Mouse (Mus musculus) thymus, postnatal 10 days (tissue): ENCODE results near the gene Aspm.

Source experiments
- DNase-seq, 2 experiments: peaks; one replicate each; pipeline ENCODE4 v3.0.0; 2021; ENCODE audit warnings: low spot score in 2 of 2

Aspm gene

DNA sequence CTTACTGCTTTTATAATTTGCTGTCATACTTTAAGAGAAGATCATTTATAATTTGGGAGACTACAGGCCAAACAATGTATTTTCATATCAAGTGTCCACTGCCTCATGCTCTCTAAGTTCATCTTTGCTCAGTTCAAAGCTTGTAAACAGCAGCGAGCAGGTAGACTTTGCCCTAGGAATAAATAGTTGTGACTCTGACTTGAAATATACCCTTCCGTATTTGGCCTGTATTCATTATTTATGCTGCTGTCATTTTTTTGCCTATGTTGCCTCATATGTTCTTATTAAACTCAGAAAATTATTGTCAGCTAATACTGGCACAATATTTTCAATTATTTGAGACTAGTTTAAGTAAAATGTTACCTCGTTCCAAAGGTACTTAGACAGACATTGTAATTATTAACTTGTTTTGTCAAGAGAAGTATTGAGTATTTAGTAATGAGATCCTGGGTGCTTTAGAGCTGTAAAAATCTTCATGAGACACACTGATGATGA lies 46.7 kb downstream of the Aspm start, which contains the start of gene F13b:
Gene F13b (plus strand): TSS at position 445 of the 495 bp plus-strand sequence.
- no peak for DNase-seq

- no peak for DNase-seq
These were observed 60.0 kb downstream of the Aspm start for GRCm38 (mm10) chr1:139514556-139514955.
